Mouse (Mus musculus) limb, embryonic 14.5 days (tissue): ENCODE data around the gene Spta1. TPM values are rescaled to one million over a fixed set of nuclear protein-coding genes. Genes with fewer than 3 reads are reported as not detected.

ENCODE experiments used
- ATAC-seq: fragments of 200-750 bp; cut with Nextera tagmentation; 2 replicates; pipeline ENCODE4 v1.8.0; 2017; ENCODE audit warnings: low read depth, moderate number of reproducible peaks, moderate TSS enrichment; ENCODE audit not compliant: low FRiP score
- DNase-seq: peaks from one replicate; pipeline ENCODE4 v3.0.0-alpha.2; 2015; ENCODE audit warnings: low spot score
- H3K27ac ChIP-seq: fragments of 300-500 bp; sonication (generic); replicated peaks from 2 replicates; pipeline ENCODE4 v1.5.1; 2014; ENCODE audit warnings: low read depth, mild to moderate bottlenecking, low read length, moderate library complexity, mixed read lengths
- H3K27me3 ChIP-seq: fragments of 300-500 bp; sonication (generic); 2 replicates; pipeline ENCODE4 v1.6.1; 2014; ENCODE audit warnings: low read length, mixed read lengths; ENCODE audit not compliant: control insufficient read depth, insufficient read depth
- H3K36me3 ChIP-seq: fragments of 300-500 bp; sonication (generic); 2 replicates; pipeline ENCODE4 v1.6.1; 2014; ENCODE audit warnings: mild to moderate bottlenecking, low read length, moderate library complexity, mixed read lengths; ENCODE audit not compliant: control insufficient read depth, insufficient read depth
- H3K4me1 ChIP-seq: fragments of 300-500 bp; sonication (generic); 2 replicates; pipeline ENCODE4 v1.6.1; 2014; ENCODE audit warnings: antibody characterized with exemption, low read length, mixed read lengths; ENCODE audit not compliant: control insufficient read depth, insufficient read depth
- H3K4me2 ChIP-seq: fragments of 300-500 bp; sonication (generic); replicated peaks from 2 replicates; pipeline ENCODE4 v1.6.1; 2014; ENCODE audit warnings: low read depth, mild to moderate bottlenecking, low read length, moderate library complexity; ENCODE audit not compliant: severe bottlenecking
- H3K4me3 ChIP-seq: fragments of 300-500 bp; sonication (generic); replicated peaks from 2 replicates; pipeline ENCODE4 v1.5.1; 2014; ENCODE audit warnings: low read length
- H3K9ac ChIP-seq: fragments of 300-500 bp; sonication (generic); 2 replicates; pipeline ENCODE4 v1.6.1; 2014; ENCODE audit warnings: mild to moderate bottlenecking, low read depth, low read length, moderate library complexity; ENCODE audit not compliant: severe bottlenecking
- H3K9me3 ChIP-seq: fragments of 300-500 bp; sonication (generic); 2 replicates; pipeline ENCODE4 v1.6.1; 2016; ENCODE audit warnings: low read length; ENCODE audit not compliant: control insufficient read depth
- POLR2A ChIP-seq: fragments of 200-500 bp; IDR thresholded peaks from 2 replicates; pipeline ENCODE4 v1.8.0; 2012; ENCODE audit warnings: inconsistent platforms, mild to moderate bottlenecking, moderate library complexity, borderline replicate concordance; ENCODE audit not compliant: insufficient read depth, insufficient read length; ENCODE audit errors: extremely low read depth
- WGBS: fragments of 180-500 bp; shearing (Covaris S2); extraction: QIAGEN DNeasy Blood & Tissue Kit; methylation state at CpG from one replicate; pipeline ENCODE4 v1.1.7; 2014; 5-methylcytosine and 5-hydroxymethylcytosine counted together
- polyA plus RNA-seq, 2 experiments: library from polyadenylated mRNA; depleted of rRNA in 1 of 2; stranded (reverse) in 1 of 2; unstranded in 1 of 2; fragments of >200 nt; fragmentation: Nextera tagmentation in 1 of 2; extraction: Ambion mirVana in 1 of 2; gene quantifications; 2 replicates each; pipeline versions ENCODE4 v1.2.1 to v1.2.3; 2012 to 2014

Gene Spta1
- polyA plus RNA-seq, 2 experiments, result 0.19 to 0.34 TPM

DNA sequence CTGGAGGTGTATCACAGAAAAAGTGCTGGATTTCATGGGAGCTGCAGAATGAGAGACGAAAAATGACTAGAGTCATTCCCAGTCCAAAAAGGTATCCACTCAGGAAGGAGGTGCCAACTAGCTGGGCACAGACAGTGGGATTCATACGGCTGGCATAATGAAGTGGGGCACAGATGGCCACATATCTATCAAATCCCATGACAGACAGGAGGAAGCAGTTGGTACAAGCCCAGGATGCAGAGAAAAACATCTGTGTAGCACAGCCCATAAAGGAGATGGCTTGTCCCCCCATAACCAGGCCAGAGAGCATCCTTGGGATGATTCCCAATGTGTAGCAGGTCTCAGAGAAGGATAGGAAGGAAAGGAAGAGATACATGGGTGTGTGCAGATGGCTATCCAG is 77.8 kb downstream of the Spta1 start:
- no peak for TF ChIP-seq POLR2A
- Histone ChIP-seq H3K36me3 (no peaks in the 10 kb centered on the region), H3K27ac (no peak overlapping the region), H3K9ac (no peak overlapping the region), H3K4me1 (no peaks in the 10 kb centered on the region), H3K27me3 (no peaks in the 10 kb centered on the region), H3K4me2 (no peak overlapping the region), H3K4me3 (no peak overlapping the region), H3K9me3 (no peaks in the 10 kb centered on the region)
- DNase-seq (no peak), ATAC-seq (no peak)
- 75% methylated on average over 2 of the region's 2 CpGs for WGBS

GRCm38 (mm10) chr1:174251961-174252360 is 79.4 kb downstream of the Spta1 start, which contains the start of gene Olfr419:
TSS of gene Olfr419 (minus strand) at chr1:174252061.
- Histone ChIP-seq H3K4me3 (no peak within 1 kb of the TSS), H3K36me3 (no peaks in the 10 kb centered on the region), H3K27ac (no peak within 1 kb of the TSS), H3K9me3 (no peaks in the 10 kb centered on the region), H3K4me1 (no peaks in the 10 kb centered on the region), H3K27me3 (no peaks in the 10 kb centered on the region), H3K9ac (no peak within 1 kb of the TSS), H3K4me2 (no peak within 1 kb of the TSS)
- TF ChIP-seq POLR2A, result no peak
- 65% methylated on average over 3 of the region's 3 CpGs for WGBS
- DNase-seq, result no peak
- no peak for ATAC-seq

GRCm38 (mm10) chr1:174267816-174268215 is 95.2 kb downstream of the Spta1 start:
- Histone ChIP-seq H3K4me1 (no peaks in the 10 kb centered on the region), H3K36me3 (no peaks in the 10 kb centered on the region), H3K4me3 (no peak overlapping the region), H3K27me3 (no peaks in the 10 kb centered on the region), H3K27ac (no peak overlapping the region), H3K4me2 (no peak overlapping the region), H3K9ac (no peak overlapping the region), H3K9me3 (no peaks in the 10 kb centered on the region)
- WGBS, result 88% methylated on average over 4 of the region's 4 CpGs
- ATAC-seq, result no peak
- no peak for DNase-seq
- no peak for TF ChIP-seq POLR2A

DNA sequence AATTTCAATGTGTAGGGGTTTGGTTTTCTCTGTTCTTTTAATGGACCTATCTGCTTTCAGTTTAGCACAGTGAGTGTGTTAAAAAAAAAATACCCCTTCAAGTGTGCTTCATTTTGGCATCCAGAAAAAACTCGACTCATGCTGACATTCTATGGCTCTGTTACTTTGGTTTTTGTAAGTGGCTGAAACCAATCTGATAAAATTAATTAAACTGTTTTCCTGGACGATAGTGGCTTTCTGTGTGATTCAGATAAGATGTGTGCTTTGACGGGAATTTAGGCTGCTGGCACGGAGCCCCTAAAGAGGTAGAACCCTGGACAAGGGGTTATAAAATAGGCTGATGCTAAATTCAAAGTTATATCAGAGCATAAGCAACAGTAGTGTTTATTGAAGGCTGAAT is 96.6 kb downstream of the Spta1 start:
- TF ChIP-seq POLR2A, result no peak
- Histone ChIP-seq H3K27ac (no peak overlapping the region), H3K4me1 (no peaks in the 10 kb centered on the region), H3K36me3 (no peaks in the 10 kb centered on the region), H3K4me3 (no peak overlapping the region), H3K4me2 (no peak overlapping the region), H3K27me3 (no peaks in the 10 kb centered on the region), H3K9me3 (no peaks in the 10 kb centered on the region), H3K9ac (no peak overlapping the region)
- ATAC-seq (no peak), DNase-seq (no peak)
- 61% methylated on average over 4 of the region's 4 CpGs for WGBS

DNA sequence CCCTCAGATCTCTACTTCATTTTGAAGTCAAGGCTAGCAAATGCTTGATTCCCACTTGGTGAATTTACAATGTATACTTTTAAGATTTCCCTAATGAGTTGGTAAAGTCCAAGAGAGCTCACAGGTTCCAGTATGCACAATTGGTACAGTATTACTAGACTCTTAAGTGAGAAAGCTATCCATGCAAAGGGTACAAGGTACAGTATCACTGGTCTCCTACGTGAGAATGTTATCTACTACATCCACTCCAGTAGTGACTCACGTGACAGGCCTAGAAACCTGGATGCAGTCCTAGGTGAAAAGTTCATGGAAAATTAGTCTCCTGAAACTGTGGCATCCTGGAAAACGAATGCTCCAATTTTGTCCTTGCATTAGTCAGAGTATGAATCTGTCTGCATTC is 98.1 kb downstream of the Spta1 start:
- no peak for ATAC-seq

More for the DNA sequence above, 98.1 kb downstream of the Spta1 start:
- Histone ChIP-seq H3K27ac (no peak overlapping the region), H3K27me3 (no peaks in the 10 kb centered on the region), H3K36me3 (no peaks in the 10 kb centered on the region), H3K4me1 (no peaks in the 10 kb centered on the region), H3K4me2 (no peak overlapping the region), H3K9ac (no peak overlapping the region), H3K9me3 (no peaks in the 10 kb centered on the region), H3K4me3 (no peak overlapping the region)
- no peak for DNase-seq
- TF ChIP-seq POLR2A, result no peak
- WGBS, result 81% methylated on average over 3 of the region's 3 CpGs

Other genes starting within 250 kb of the Spta1 start
- 0.82 and 1.4 TPM in 2 replicates for gene Mndal, start 230.3 kb upstream of the Spta1 start, polyA plus RNA-seq (2012; rRNA removed)
- gene Mndal, start 230.3 kb upstream of the Spta1 start, polyA plus RNA-seq (2014; fragmentation: Nextera tagmentation; extraction: Ambion mirVana), result 1.9 and 2.1 TPM in 2 replicates
- gene Ifi203, start 230.1 kb upstream of the Spta1 start, polyA plus RNA-seq (2012; rRNA removed), result 0.45 and 0.92 TPM in 2 replicates
- 0.84 and 1.3 TPM in 2 replicates for gene Ifi203, start 230.1 kb upstream of the Spta1 start, polyA plus RNA-seq (2014; fragmentation: Nextera tagmentation; extraction: Ambion mirVana)
- 0.50 and 1.0 TPM in 2 replicates for gene Ifi202b, start 190.0 kb upstream of the Spta1 start, polyA plus RNA-seq (2012; rRNA removed)
- gene Ifi202b, start 190.0 kb upstream of the Spta1 start, polyA plus RNA-seq (2014; fragmentation: Nextera tagmentation; extraction: Ambion mirVana), result 1.9 and 4.3 TPM in 2 replicates
- gene Ifi205, start 141.0 kb upstream of the Spta1 start, polyA plus RNA-seq (2012; rRNA removed), result 0.08 TPM in 1 of 2 replicates, not detected in the other
- 0.12 and 0.26 TPM in 2 replicates for gene Ifi205, start 141.0 kb upstream of the Spta1 start, polyA plus RNA-seq (2014; fragmentation: Nextera tagmentation; extraction: Ambion mirVana)
- gene Olfr433, start 132.1 kb upstream of the Spta1 start, polyA plus RNA-seq (2012; rRNA removed), result 0.05 TPM in 1 of 2 replicates, not detected in the other
- 0.07 TPM in 1 of 2 replicates, not detected in the other for gene Olfr433, start 132.1 kb upstream of the Spta1 start, polyA plus RNA-seq (2014; fragmentation: Nextera tagmentation; extraction: Ambion mirVana)
- not detected in 2 replicates for gene Olfr432, start 123.6 kb upstream of the Spta1 start, polyA plus RNA-seq (2012; rRNA removed)
- not detected in 2 replicates for gene Olfr432, start 123.6 kb upstream of the Spta1 start, polyA plus RNA-seq (2014; fragmentation: Nextera tagmentation; extraction: Ambion mirVana)
- not detected in 2 replicates for gene Olfr430, start 106.2 kb upstream of the Spta1 start, polyA plus RNA-seq (2012; rRNA removed)
- not detected in 2 replicates for gene Olfr430, start 106.2 kb upstream of the Spta1 start, polyA plus RNA-seq (2014; fragmentation: Nextera tagmentation; extraction: Ambion mirVana)
- not detected in 2 replicates for gene Olfr429, start 88.4 kb upstream of the Spta1 start, polyA plus RNA-seq (2012; rRNA removed)
- not detected in 2 replicates for gene Olfr429, start 88.4 kb upstream of the Spta1 start, polyA plus RNA-seq (2014; fragmentation: Nextera tagmentation; extraction: Ambion mirVana)
- gene Olfr427, start 75.9 kb upstream of the Spta1 start, polyA plus RNA-seq (2012; rRNA removed), result not detected in 2 replicates
- gene Olfr427, start 75.9 kb upstream of the Spta1 start, polyA plus RNA-seq (2014; fragmentation: Nextera tagmentation; extraction: Ambion mirVana), result not detected in 2 replicates
- gene Olfr231, start 51.6 kb upstream of the Spta1 start, polyA plus RNA-seq (2012; rRNA removed), result not detected in 2 replicates
- not detected in 2 replicates for gene Olfr231, start 51.6 kb upstream of the Spta1 start, polyA plus RNA-seq (2014; fragmentation: Nextera tagmentation; extraction: Ambion mirVana)
- gene Olfr424, start 41.3 kb upstream of the Spta1 start, polyA plus RNA-seq (2012; rRNA removed), result not detected in 2 replicates
- not detected in 2 replicates for gene Olfr424, start 41.3 kb upstream of the Spta1 start, polyA plus RNA-seq (2014; fragmentation: Nextera tagmentation; extraction: Ambion mirVana)
- gene Olfr420, start 17.1 kb upstream of the Spta1 start, polyA plus RNA-seq (2012; rRNA removed), result not detected in 2 replicates
- not detected in 2 replicates for gene Olfr420, start 17.1 kb upstream of the Spta1 start, polyA plus RNA-seq (2014; fragmentation: Nextera tagmentation; extraction: Ambion mirVana)
- gene Olfr419, start 79.3 kb downstream of the Spta1 start, polyA plus RNA-seq (2012; rRNA removed), result not detected in 2 replicates
- not detected in 2 replicates for gene Olfr419, start 79.3 kb downstream of the Spta1 start, polyA plus RNA-seq (2014; fragmentation: Nextera tagmentation; extraction: Ambion mirVana)
- not detected in 2 replicates for gene Mptx1, start 157.7 kb downstream of the Spta1 start, polyA plus RNA-seq (2012; rRNA removed)
- not detected in 2 replicates for gene Mptx1, start 157.7 kb downstream of the Spta1 start, polyA plus RNA-seq (2014; fragmentation: Nextera tagmentation; extraction: Ambion mirVana)
- gene Olfr417, start 192.3 kb downstream of the Spta1 start, polyA plus RNA-seq (2012; rRNA removed), result not detected in 2 replicates
- not detected in 2 replicates for gene Olfr417, start 192.3 kb downstream of the Spta1 start, polyA plus RNA-seq (2014; fragmentation: Nextera tagmentation; extraction: Ambion mirVana)
- gene Olfr248, start 218.3 kb downstream of the Spta1 start, polyA plus RNA-seq (2012; rRNA removed), result not detected in 2 replicates
- gene Olfr248, start 218.3 kb downstream of the Spta1 start, polyA plus RNA-seq (2014; fragmentation: Nextera tagmentation; extraction: Ambion mirVana), result not detected in 2 replicates